Mouse (Mus musculus): ENCODE data around the gene Rgs13. TPM values are rescaled to one million over a fixed set of nuclear protein-coding genes. Genes with fewer than 3 reads are reported as not detected.

Gene Rgs13
- total RNA-seq (2017): not detected in 3 replicates

GRCm38 (mm10) chr1:144177166-144177565 is at the start of gene Rgs13:
TSS of gene Rgs13 (minus strand) at chr1:144177372.
- no peak for ATAC-seq (replicated peaks; ENCODE audit: insufficient number of reproducible peaks, low FRiP score, low TSS enrichment, poor library complexity, severe bottlenecking)

- ATAC-seq (replicated peaks; ENCODE audit: insufficient number of reproducible peaks, low FRiP score, low TSS enrichment, poor library complexity, severe bottlenecking): 0 out of 2 replicates have a peak, but pooled peaks have one; percentile 47
Observed at GRCm38 (mm10) chr1:144215230-144215629, 38.1 kb upstream of the Rgs13 start.

GRCm38 (mm10) chr1:144210912-144211311 is 33.7 kb upstream of the Rgs13 start:
- no peak for ATAC-seq (replicated peaks; ENCODE audit: insufficient number of reproducible peaks, low FRiP score, low TSS enrichment, poor library complexity, severe bottlenecking)

GRCm38 (mm10) chr1:144206281-144207061 is 29.3 kb upstream of the Rgs13 start:
- 0 out of 2 replicates have a peak, but pooled peaks have one; percentile 17 for ATAC-seq (replicated peaks; ENCODE audit: insufficient number of reproducible peaks, low FRiP score, low TSS enrichment, poor library complexity, severe bottlenecking)

GRCm38 (mm10) chr1:144204766-144205165 is 27.6 kb upstream of the Rgs13 start:
- ATAC-seq (replicated peaks; ENCODE audit: insufficient number of reproducible peaks, low FRiP score, low TSS enrichment, poor library complexity, severe bottlenecking): no peak

GRCm38 (mm10) chr1:144202939-144203338 is 25.8 kb upstream of the Rgs13 start:
- ATAC-seq (replicated peaks; ENCODE audit: insufficient number of reproducible peaks, low FRiP score, low TSS enrichment, poor library complexity, severe bottlenecking): no peak

- peak; percentile 88 for ATAC-seq (replicated peaks; ENCODE audit: insufficient number of reproducible peaks, low FRiP score, low TSS enrichment, poor library complexity, severe bottlenecking)
Observed at GRCm38 (mm10) chr1:144200496-144200895, 23.3 kb upstream of the Rgs13 start.

GRCm38 (mm10) chr1:144199538-144199937 is 22.4 kb upstream of the Rgs13 start:
- no peak for ATAC-seq (replicated peaks; ENCODE audit: insufficient number of reproducible peaks, low FRiP score, low TSS enrichment, poor library complexity, severe bottlenecking)

GRCm38 (mm10) chr1:144197684-144198083 is 20.5 kb upstream of the Rgs13 start:
- ATAC-seq (replicated peaks; ENCODE audit: insufficient number of reproducible peaks, low FRiP score, low TSS enrichment, poor library complexity, severe bottlenecking): peak; percentile 52; the same call in 1 of the 2 replicates

GRCm38 (mm10) chr1:144186655-144187396 is 9.7 kb upstream of the Rgs13 start:
- ATAC-seq (replicated peaks; ENCODE audit: insufficient number of reproducible peaks, low FRiP score, low TSS enrichment, poor library complexity, severe bottlenecking): no peak

- ATAC-seq (replicated peaks; ENCODE audit: insufficient number of reproducible peaks, low FRiP score, low TSS enrichment, poor library complexity, severe bottlenecking): no peak
Observed at GRCm38 (mm10) chr1:144184955-144185715, 8.0 kb upstream of the Rgs13 start.

GRCm38 (mm10) chr1:144183622-144184021 is 6.5 kb upstream of the Rgs13 start:
- ATAC-seq (replicated peaks; ENCODE audit: insufficient number of reproducible peaks, low FRiP score, low TSS enrichment, poor library complexity, severe bottlenecking): no peak

- ATAC-seq (replicated peaks; ENCODE audit: insufficient number of reproducible peaks, low FRiP score, low TSS enrichment, poor library complexity, severe bottlenecking): no peak
Observed at GRCm38 (mm10) chr1:144179559-144179958, 2.4 kb upstream of the Rgs13 start.

- ATAC-seq (replicated peaks; ENCODE audit: insufficient number of reproducible peaks, low FRiP score, low TSS enrichment, poor library complexity, severe bottlenecking): no peak
Observed at GRCm38 (mm10) chr1:144178281-144178957, 1.2 kb upstream of the Rgs13 start.

- no peak for ATAC-seq (replicated peaks; ENCODE audit: insufficient number of reproducible peaks, low FRiP score, low TSS enrichment, poor library complexity, severe bottlenecking)
Observed at GRCm38 (mm10) chr1:144177620-144178019, 448 bp upstream of the Rgs13 start.

GRCm38 (mm10) chr1:144174760-144175159 is 2.4 kb downstream of the Rgs13 start:
- ATAC-seq (replicated peaks; ENCODE audit: insufficient number of reproducible peaks, low FRiP score, low TSS enrichment, poor library complexity, severe bottlenecking): no peak

GRCm38 (mm10) chr1:144173568-144174036 is 3.6 kb downstream of the Rgs13 start:
- ATAC-seq (replicated peaks; ENCODE audit: insufficient number of reproducible peaks, low FRiP score, low TSS enrichment, poor library complexity, severe bottlenecking): 0 out of 2 replicates have a peak, but pooled peaks have one; percentile 27

GRCm38 (mm10) chr1:144168921-144169320 is 8.3 kb downstream of the Rgs13 start:
- ATAC-seq (replicated peaks; ENCODE audit: insufficient number of reproducible peaks, low FRiP score, low TSS enrichment, poor library complexity, severe bottlenecking): no peak

Measured in monocyte, adult 5-6 weeks (primary cell).